Mouse (Mus musculus) frontal cortex, adult 2 months (tissue): ENCODE measurements at regions not wholly inside any gene's neighbourhood (a gene's known extent, or its start where the extent isn't known, plus 50 kb on each side); places are given as distances from the start of the nearest gene placed in this dataset.

Experiments used
- DNase-seq, 2 experiments: peaks; one replicate each; pipeline ENCODE4 v3.0.0; 2022; ENCODE audit warnings: low spot score in 1 of 2; ENCODE audit errors: extremely low spot score in 1 of 2

DNA sequence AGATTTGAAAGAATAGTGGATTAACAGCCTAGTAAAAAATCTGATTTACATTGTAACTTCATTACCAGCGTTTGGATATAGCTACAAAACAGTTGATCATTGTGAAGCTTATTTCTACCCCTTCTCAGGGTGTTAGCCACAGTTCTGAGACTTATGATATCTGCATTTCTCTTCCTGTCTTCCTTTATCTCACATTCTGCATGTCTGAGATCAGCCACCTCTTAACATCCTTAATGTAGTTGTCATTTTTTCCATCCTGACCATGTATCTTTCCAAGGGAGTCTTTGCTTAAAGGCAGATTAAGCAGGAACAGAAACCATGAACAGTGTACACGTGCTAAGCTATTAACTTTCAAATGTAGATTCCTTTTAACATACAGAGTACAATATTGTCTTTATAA, 1278.2 kb downstream of the Kcnt2 start:
- DNase-seq, result no peak

DNA sequence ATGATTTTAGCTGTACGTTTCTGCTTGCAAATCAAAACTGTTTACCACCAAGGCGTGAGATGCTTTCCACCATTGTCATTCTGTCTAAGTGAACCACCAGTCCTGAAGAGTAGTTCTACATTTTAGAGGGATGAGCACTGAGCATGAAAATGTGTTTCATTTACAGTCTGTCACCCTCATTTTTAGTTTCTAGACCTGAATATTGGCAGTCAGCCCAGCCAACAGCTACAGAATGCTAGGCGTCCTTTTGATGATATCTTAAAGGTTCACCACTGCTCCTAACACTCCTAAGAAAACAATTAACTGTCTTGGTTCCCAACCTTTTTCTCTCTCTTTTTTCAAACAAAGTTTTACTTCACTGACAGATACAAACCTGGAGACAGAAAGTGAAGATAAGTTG, 1287.2 kb downstream of the Kcnt2 start:
- DNase-seq, result peak in 1 of 2 experiments; percentile 50
